Mouse (Mus musculus): ENCODE results near the gene Etv1. TPM values are rescaled to one million over a fixed set of nuclear protein-coding genes. Genes with fewer than 3 reads are reported as not detected.

Gene Etv1
- 0.81 and 2.1 TPM in 2 replicates for polyA plus RNA-seq (2012; rRNA removed)

DNA sequence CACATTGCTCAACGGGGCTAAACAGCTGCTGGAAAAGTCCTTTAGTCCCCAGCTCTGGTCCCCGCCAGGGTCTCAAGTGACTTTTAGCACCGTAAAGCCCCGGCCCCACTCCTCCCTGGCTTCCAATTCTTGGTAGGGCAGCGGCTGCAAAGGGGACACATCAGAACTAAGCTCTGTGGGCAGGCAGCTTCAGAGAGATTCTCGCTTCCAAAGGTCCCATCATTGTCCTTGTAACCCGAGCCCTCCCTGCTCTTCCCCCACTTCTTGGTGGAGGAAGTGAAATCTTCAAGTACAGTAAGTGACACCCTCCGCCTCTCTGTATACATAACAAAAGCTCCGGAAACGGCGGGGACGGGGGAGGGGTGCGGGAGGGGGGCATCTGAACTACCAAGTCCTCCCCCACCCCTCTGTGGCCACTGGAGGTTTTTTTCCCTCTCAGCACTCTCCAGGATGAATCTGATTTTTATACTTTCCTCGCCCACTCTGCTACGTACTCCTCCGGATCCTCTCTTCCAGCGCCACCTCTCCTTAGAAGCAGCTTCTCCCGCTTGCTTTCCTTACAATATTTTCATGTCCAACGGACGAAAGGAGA lies at the start of gene Etv1:
Gene Etv1 (plus strand): TSS at position 195 of the 592 bp plus-strand sequence.

Data from stomach, adult 2 months (tissue).